Mouse (Mus musculus): ENCODE results near the gene Kazn.

The Kazn gene

GRCm38 (mm10) chr4:142118522-142118921, 120.7 kb downstream of the Kazn start:
- no peak for DNase-seq (ENCODE audit: low read depth, low spot score)

- DNase-seq (ENCODE audit: low read depth, low spot score) = no peak
Observed at GRCm38 (mm10) chr4:142117993-142118392, 121.2 kb downstream of the Kazn start.

- DNase-seq (ENCODE audit: low read depth, low spot score) = no peak
Observed at GRCm38 (mm10) chr4:142113306-142113705, 125.9 kb downstream of the Kazn start.

DNA sequence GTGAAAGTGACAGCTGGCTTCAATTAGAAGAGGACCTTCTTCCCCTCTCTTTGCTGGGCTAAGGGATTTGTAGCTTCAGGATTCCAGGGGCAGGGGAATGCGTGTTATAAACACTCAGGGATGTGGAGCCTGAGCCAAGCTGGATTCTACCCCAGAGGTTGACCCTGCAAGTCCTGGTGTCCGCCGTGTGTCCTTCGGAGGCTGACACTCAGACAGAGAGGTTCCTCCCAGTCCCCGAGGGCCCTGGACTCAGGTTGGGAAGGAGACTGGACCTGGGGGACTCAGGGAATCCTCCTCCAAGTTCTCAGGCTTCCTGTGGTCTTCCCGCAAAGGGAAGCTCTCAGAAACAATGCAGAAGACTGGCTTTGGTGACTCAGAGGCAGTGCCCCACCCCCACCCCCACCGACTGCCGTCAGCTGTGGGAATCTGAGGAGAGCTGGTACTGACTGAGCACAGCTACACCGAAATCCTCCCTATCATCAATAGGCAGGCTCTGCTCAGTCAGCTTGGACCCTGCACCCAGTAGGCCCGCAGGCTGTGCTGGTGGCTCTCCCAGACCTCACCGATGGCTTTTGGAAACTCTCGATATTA, 136.0 kb downstream of the Kazn start:
- DNase-seq (ENCODE audit: low read depth, low spot score) = no peak

DNA sequence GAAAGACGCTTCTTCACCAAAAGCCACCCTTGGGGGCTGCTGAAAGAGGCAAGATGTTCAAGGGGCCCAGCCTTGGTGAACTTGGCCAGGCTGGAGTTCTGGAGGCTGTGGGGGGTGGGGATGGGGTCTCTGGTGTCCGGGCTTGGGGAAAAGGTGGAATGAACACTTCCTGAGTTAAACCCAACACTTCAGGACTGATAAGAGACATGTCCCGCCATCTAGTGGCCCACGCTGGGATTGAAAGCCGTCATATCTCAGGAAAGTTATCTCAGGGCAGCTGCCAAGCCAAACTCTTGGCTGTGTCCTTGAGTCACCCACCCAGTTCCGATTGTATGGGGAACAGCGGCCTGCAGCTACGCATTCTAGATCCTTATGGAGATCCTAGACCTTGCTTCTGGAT, 140.9 kb downstream of the Kazn start:
- DNase-seq (ENCODE audit: low read depth, low spot score) = no peak

DNA sequence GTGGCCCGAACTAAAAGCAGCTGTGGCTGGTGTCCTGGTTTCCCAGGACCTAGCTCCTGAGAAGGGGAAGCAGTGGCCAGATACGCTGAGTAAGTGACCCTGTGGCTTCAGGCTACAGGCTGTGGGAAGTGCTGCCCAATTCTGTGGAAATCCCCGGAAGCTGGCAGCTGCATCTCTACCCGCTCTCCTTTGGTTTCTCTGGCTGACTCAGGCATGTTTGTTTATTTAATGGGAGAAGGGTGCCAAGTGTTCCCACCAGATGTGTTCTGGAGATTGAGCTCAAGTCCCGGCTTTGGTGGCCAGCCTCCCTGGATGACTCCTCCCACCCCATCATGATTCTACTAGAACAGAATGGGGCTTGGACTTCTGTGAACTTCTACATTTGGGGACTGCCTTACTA, 141.3 kb downstream of the Kazn start:
- DNase-seq (ENCODE audit: low read depth, low spot score) = no peak

DNA sequence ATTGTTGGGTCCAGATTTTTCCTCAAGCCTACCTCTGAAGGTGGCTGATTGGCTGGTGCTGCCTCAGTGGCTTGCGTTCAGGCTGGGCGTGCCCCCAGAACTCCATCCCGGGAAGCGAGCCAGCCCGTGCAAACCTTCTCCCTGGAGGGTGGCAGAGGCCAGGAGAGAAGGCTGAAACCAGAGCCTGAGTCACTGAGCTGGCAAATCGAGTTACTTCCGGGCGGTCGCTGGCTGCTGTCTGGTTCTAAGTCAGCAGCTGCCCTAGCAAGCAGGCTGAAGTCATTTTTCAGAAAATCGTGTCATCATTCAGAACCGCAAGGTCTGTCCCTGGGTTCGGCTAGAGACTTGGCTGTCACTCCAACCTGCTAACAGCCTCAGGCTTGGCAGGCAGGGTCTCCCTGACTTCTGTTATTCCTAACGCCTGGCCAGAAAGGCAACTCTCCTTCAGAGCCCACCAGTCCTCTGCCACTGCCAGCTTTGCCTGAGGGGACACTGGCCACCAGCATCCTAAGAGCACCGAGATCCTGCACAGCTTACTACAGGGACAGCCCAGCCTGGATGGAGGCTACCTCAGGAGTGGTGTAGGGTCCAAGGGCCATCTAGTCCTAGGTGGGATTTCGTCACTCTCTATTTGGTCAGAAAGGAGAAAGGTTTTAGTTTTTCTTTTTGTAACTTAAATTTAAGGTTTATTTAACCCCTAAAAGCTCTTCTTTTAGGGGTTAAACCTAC, 143.5 kb downstream of the Kazn start:
- DNase-seq (ENCODE audit: low read depth, low spot score) = no peak

- no peak for DNase-seq (ENCODE audit: low read depth, low spot score)
Observed at GRCm38 (mm10) chr4:142094386-142094785, 144.8 kb downstream of the Kazn start.

GRCm38 (mm10) chr4:142091100-142091499, 148.1 kb downstream of the Kazn start:
- DNase-seq (ENCODE audit: low read depth, low spot score) = no peak

GRCm38 (mm10) chr4:142089966-142090365, 149.2 kb downstream of the Kazn start:
- DNase-seq (ENCODE audit: low read depth, low spot score) = no peak

- no peak for DNase-seq (ENCODE audit: low read depth, low spot score)
Observed at GRCm38 (mm10) chr4:142088836-142089235, 150.4 kb downstream of the Kazn start.

- no peak for DNase-seq (ENCODE audit: low read depth, low spot score)
Observed at GRCm38 (mm10) chr4:142088409-142088808, 150.8 kb downstream of the Kazn start.

DNA sequence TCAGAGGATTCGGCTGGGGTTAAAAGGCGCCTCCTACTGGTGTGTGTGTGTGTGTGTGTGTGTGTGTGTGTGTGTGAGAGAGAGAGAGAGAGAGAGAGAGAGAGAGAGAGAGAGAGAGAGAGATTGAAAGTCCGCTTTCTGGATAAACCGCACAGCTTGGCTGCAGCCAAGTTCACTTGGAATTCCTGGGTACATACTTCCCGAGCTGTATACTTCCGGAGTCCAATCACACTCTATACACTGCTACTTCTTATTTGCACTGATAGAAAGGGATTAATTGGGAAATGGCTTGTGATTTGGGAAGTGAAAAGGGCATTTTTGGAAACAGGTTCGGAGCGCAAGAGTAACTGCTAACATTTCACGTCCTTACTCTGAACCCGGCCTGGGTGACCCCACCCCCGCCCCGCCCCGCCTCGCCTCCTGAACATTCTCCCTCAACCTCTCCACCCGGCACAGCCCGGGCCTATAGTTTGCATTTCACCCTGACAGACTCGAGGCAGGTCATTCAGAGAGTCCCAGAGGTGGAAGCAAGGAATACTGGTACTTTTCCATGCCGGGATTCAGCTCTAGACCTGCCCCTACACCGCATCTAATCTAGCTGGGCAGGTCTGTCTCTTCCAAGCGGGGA, 154.2 kb downstream of the Kazn start:
- no peak for DNase-seq (ENCODE audit: low read depth, low spot score)

DNA sequence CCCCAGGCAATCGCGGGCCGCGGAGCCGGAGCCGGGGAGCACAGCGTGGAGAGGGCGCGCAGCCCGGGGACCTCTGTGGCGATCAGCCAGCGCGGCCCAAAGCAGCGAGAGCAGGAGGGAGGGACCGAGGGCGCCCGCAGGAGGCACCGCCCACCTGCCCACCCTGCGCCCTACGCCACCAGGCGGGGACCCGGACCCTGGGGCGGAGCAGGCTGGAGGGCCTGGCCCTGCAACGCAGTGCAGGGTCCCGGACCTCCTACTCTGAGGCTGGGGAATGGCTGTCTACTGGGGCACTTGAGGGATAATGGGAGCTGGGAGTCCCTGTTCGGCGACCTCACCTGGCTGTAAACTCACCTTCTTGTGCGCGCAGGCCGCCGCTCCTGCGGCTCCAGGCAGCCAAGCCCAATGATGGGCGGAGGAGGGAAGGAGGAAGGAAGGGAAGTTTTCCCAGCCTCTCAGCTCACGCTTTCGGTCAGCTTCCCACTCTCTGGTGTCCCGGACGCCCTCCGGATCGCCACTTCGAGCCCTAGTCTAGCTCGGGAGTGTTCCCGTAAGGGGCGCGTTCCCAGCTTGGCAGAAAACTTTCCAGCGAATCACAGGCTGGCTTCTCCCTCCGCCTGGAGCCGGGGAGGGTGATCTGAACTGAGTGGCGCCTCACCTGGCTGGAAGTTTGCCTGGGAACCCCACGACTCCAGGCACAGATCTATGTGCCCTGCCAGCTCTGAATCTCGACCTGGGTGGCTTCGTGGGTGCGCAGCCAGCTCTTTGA, 154.9 kb downstream of the Kazn start, which contains the start of gene Tmem51:
Gene Tmem51 (minus strand): TSS at position 174 of the 769 bp plus-strand sequence.
- DNase-seq (ENCODE audit: low read depth, low spot score) = no peak

DNA sequence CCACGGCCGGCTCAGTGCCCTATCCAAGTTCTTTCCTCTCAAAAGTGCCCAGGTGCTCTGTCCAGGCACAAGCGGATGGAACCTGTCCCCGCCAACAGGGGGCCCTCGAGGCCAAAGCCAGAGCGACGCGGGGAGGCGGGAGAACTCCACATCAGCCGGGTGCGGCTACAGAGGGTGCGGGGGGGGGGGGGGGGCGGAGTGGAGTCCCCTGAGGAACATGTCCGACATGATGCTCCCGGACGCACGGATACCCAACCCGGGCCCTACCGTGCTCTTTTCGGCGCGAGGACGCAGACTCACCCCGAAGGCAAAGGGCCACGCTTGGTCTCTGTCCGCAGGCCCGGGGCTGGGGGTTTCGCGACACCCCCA, 155.5 kb downstream of the Kazn start:
- DNase-seq (ENCODE audit: low read depth, low spot score) = no peak

DNA sequence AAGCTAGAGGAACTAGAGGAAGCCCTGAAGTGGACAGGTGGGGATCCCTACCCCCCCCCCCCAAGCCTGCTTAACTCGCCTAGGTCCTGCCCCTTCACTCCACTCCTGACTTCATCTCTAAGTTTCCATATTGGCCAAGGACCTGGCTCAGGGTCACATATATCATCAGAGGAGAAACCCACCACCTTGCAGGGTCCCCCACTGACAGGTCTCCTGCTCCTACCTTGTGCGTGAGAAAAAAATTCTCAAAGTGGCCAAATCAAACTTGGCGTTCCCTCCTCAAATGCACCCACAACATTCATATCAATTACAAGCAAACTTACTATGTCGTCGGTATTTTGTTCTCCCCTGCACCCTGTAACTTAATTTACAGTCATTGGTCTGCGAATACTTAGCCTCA, 156.0 kb downstream of the Kazn start:
- no peak for DNase-seq (ENCODE audit: low read depth, low spot score)

DNA sequence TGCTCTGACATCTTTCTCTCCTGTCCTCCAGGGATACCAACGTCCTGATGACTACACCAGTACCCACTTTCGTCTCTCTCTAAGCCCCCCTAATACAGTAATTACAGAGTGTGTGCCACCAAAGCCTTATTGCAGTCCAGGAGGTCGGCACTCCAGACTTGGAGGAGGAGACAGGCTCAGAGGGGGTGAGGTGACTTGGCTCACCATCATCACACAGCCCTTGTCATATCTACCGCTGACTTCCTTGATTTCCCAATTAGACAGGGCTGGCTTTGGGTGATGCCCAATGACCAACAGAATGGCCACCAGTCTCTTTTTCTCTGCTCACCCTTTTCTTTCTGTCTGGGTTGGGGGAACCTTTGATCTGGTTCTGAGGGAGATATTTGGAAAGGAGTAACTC, 156.5 kb downstream of the Kazn start:
- DNase-seq (ENCODE audit: low read depth, low spot score) = no peak

- no peak for DNase-seq (ENCODE audit: low read depth, low spot score)
Observed at GRCm38 (mm10) chr4:142081631-142082283, 157.4 kb downstream of the Kazn start.

DNA sequence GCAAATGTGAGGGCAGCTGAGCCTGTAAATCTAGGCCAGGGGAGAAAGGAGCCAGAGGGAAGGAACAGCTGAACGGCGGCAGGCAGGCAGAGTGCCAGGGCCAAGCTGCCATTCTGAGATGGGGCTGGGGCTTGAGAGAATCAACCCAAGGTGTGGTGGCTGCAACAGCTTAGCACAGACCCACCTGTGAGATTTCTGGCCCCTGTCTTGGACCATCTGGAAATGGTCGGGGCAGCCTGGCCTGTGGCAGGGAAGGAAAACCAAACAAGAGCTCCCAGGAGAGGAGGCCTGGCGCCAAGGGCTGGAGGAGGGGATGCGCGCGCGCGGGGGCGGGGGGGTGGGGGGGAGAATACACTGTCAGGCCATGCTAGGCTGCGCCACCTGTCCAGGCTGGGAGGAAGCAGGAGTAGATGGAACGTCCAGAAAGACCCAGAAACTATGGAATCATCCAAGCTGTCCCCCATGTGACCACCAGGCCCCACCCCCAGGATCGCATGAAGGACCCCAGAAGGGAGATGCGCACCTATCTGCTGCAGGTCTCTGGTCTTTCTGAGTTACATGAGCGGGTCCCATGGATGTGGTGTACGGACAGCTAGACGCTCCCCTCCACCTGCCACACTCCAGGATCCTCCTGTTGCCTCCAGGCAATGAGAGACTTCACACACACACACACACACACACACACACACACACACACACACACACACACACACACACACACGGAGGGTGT, 158.1 kb downstream of the Kazn start:
- no peak for DNase-seq (ENCODE audit: low read depth, low spot score)

DNA sequence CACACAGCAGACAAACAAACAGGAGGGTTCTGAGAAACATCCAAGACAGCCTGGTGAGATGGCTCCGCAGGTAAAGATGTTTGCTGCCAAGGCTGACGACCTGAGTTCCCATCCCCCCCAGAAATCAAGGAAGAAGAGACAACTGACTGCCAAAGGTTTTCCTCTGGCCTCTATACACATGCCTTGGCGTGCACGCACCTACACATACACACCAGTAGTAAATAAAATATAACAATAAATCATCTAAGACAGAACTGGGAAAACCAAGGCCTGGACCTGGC, 158.8 kb downstream of the Kazn start:
- DNase-seq (ENCODE audit: low read depth, low spot score) = no peak
